In genomic region chr9:19694898-19695379, GRCm38 (mm10) we compare ENCODE assay signal across 40 mouse cellular contexts. TPM values are rescaled to one million over a fixed set of nuclear protein-coding genes. Genes with fewer than 3 reads are reported as not detected.
"Had no signal": no experiment of that assay in that cellular context is flagged by ENCODE, and none has a peak within 500 bp of the region (broad histone marks: within the 10 kb centered on the region; RNA-seq: fewer than 3 reads in every experiment).

No protein-coding gene starts in this region.

RNA-seq across cellular contexts. Expression of gene Olfr857, which starts 14.3 kb away (rescaled TPM):
- total RNA-seq: heart, postnatal 10 days; heart, postnatal 14 days; heart, postnatal 25 days; heart, postnatal 36 days; heart, postnatal 4 days; hematopoietic stem cell, adult 5-6 weeks; hindbrain, postnatal 0 days; layer of hippocampus, adult 18-20 months; layer of hippocampus, adult 2 months; layer of hippocampus, adult 8-10 months; layer of hippocampus, postnatal 10 days; layer of hippocampus, postnatal 14 days; layer of hippocampus, postnatal 25 days; layer of hippocampus, postnatal 36 days; left cerebral cortex, adult 18-20 months; left cerebral cortex, adult 2 months had no signal
- polyA plus RNA-seq: heart, embryonic 12.5 days; heart, embryonic 13.5 days; heart, embryonic 14.5 days; heart, embryonic 15.5 days; heart, embryonic 16.5 days; heart, postnatal 0 days; hindbrain, embryonic 10.5 days; hindbrain, embryonic 11.5 days; hindbrain, embryonic 12.5 days; hindbrain, embryonic 13.5 days; hindbrain, embryonic 14.5 days; hindbrain, embryonic 15.5 days; hindbrain, embryonic 16.5 days; hindbrain, postnatal 0 days; inflammation-experienced regulatory T-cells, adult 6 months; intestine, embryonic 14.5 days; intestine, embryonic 15.5 days; intestine, embryonic 16.5 days; intestine, postnatal 0 days; kidney, adult 2 months; kidney, embryonic 14.5 days; kidney, embryonic 15.5 days; kidney, embryonic 16.5 days; kidney, postnatal 0 days; large intestine, adult 2 months had no signal
